Mouse (Mus musculus): ENCODE measurements at regions not wholly inside any gene's neighbourhood (a gene's known extent, or its start where the extent isn't known, plus 50 kb on each side); places are given as distances from the start of the nearest gene placed in this dataset.
"Not testable (repeated sequence)": the region's sequence is repeated elsewhere in the genome, so short reads cannot be mapped to it uniquely, and the experiment has no call there.

DNA sequence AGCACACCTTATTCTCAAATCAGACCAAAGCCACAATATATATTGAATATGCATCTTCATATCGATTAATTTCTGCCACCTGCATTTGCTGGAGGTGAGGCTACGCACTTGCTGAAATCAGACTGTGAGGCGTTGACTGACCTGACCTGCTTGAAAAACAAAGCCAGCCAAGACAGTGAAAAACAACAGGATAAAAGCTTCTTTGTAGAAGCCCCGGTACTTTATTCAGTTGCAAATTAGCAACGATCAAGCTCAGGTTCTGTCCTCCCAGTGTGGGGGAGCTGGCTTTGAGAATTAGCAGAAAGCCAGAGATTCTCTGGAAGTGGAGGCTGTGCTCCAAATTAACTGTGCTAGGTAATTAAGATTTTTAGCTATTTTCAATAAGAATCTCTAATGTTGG is 100.6 kb downstream of the Vmn2r79 start:
- no peak for DNase-seq (ENCODE audit: low spot score in 2 of 2)

DNA sequence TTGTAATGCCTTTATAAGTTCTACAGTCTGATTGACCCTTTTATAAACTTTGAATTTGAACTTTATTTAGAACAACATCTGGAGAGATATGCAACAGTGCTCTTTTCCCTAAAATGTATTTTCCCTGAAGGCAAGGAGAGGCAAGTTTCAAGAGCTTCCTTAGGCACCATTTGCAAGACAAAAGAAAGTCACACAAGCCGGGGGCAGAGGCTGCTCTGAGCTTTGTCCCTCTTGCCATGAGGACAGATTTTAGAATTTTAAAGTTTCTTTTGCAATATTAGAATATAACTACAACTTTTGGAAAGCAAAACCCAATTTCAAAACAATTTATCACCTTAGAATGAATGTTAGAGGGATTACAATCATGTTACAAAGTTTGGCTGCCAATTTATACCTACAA is 103.7 kb downstream of the Vmn2r79 start:
- DNase-seq (ENCODE audit: low spot score in 2 of 2): not testable (repeated sequence)

DNA sequence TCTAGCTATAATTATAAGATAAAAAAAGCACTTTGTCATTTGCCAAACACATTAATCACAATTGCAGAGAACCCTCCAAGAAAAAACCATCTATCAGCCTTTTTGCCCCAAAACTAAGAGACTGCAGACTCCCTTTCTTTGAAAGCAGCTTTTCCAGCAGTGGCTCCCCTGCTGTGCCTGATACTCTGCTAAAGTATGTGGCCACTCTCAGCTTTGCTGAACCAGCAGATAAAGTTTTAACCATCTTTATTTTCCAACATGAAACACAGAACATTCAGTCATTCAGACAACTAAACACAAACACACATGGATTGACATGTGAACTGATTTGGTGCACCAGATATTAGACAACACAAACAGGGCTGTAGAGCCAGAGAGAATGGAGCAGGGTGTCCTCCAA is 104.5 kb downstream of the Vmn2r79 start:
- DNase-seq (ENCODE audit: low spot score in 2 of 2): not testable (repeated sequence)

DNA sequence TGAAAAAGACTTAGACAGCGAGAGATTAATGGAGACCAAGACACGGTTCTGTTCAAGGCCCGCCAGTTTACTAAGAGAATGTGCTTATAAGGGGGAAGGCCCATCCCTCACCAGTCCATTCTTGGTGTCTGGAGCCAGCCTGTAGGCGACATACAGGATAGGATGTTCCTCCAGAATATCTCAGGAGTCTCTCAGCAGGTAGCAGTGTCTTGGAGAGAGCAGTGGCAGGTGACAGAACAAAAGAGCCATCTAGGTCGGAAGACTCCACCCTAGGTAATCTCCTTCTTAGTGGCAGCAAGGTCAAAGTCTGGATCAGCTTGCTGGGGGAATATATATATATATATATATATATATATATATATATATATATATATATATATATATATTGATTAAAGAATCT is 105.4 kb downstream of the Vmn2r79 start:
- not testable (repeated sequence) for DNase-seq (ENCODE audit: low spot score in 2 of 2)

DNA sequence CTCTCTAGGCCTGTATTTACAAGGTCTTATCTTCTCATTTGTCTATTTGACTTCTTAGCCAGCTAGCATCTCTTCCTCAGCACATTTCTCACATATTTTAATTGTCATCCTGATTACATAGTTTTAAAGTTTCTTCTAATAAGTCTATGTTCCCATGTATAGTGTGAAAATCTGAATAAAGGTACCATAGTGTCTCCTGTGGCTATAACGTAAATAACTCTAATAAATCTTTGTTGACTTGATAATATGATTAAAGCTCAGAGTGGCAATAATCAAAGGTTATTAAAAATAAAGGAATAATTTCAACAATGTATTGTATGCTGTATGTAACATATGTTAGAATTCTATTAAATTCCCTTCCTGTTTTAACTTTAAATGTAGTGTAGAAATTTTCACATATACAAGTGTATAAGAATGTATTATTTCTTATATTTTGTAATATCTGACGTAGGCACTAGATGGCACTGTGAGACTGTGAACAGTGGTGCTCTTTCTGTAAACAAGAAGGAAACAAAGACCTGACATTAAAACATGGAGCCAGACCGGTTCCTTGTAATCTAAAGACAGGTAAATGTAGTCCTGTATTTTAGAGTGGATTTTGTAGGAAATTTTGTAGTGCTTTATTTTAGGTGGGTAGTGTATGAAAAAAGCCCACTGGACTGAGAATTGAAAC is 114.5 kb downstream of the Vmn2r79 start:
- no peak for DNase-seq (ENCODE audit: low spot score in 2 of 2)

DNA sequence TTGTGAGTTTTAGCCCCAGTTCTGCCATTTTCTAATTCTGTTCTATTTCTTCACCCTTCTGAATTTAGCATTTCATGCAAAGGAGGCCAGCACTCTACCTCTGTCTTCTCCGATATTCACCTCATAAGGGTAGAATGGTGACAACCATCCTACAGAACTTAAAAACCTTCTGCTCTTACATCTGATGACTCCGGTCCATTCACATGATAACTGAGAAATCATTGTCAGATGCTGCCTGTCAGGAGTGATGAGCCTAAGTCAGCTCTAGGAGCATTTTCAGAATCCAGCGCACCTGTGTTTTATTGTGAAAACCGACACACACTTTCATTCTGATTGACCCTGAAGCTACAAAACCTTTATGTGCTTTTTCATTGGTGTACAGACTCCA is 115.1 kb downstream of the Vmn2r79 start:
- DNase-seq (ENCODE audit: low spot score in 2 of 2): no peak

DNA sequence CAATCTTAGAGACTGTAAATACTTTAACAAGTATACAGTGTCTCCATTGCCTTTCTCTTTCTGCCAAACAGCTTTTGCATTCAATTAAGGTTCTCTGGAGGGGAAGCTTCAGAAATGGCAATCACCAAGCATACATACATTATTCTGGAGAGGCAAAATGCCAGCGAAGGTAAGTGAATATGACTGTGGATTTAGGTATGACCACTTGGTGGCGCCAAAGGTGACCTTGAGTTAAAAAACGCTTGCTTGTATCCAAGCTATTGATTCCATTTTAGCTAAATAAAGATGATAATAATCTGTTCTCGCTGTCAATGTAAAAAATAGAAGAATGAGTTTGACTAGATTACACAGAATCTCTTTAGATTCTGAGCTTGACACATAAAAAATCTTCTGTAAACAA is 117.7 kb downstream of the Vmn2r79 start:
- peak; percentile 6 to 30 for DNase-seq (ENCODE audit: low spot score in 2 of 2)

DNA sequence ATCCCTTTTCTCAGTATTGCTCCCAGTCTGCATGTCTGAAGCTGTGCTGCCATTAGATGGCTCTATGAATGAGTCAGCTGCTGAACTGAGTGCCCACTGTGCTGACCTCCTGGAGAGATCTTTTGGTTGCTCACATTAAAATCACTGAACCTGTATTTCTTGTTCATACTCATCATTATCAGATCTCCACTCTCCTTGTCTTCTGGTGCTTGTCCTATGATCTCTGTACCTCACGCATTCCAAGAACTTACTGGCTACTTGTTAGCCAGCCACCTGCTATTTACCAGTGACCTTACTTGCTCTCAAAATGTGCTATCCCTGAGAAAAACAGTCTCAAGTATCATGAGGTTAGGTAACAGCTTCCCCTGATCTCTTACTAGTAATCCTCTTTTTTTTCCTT is 123.4 kb upstream of the Nox4 start:
- DNase-seq (ENCODE audit: low spot score in 2 of 2): no peak

DNA sequence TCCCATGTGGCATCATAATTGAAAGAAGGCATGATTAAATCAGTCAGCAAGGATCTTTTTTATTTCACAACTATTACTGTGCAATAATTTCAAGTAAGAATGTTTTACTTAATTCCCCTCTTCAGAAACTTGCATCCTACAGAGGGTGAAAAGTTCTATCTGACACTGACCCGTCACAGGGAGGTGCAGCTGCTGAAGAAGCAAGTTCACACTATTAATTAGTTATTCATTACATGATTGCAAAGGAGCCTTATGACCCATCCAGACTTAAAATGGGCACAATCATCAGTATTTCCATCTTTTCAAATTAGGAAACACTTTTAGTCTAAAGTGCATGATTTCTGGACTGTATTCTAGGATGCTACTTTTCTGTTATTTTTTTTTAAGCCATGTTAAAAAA is 100.0 kb upstream of the Nox4 start:
- no peak for DNase-seq (ENCODE audit: low spot score in 2 of 2)

DNA sequence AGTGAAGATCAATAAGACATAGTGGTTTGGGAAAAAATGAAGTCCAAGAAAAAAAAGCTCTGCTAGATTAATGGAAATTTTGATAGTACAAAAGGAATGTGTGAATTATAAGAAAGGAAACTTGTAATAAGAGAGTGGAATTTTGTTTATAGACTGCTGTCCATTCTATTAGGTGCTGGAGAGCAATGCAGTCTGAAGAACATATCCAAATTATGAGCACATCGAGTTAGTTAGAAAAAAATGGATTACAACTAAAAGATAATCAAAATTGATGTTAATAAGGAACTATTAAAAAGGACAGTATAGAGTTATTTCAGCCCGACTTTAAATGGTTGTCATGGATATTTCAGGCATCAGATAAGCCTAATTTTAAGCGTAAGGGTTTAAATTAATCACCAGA is 98.2 kb upstream of the Nox4 start:
- no peak for DNase-seq (ENCODE audit: low spot score in 2 of 2)

DNA sequence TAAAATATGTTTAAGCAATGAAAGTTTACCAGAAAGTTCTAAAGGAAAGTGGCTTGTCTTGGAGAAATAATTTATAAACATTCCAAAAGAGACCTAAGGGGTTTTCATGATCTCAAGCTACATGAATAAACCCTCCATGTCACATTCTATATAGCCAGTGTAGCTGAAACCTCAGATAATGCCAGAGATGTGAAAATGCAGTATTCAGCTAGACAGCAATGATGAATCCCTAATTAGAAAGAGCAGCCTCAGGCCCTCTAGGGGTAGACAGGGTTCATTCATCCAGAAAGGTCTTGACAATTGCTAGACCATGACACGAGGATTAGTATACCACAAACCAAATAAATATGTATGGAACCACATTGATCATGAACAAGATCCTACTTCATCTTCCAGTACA is 97.2 kb upstream of the Nox4 start:
- no peak for DNase-seq (ENCODE audit: low spot score in 2 of 2)

DNA sequence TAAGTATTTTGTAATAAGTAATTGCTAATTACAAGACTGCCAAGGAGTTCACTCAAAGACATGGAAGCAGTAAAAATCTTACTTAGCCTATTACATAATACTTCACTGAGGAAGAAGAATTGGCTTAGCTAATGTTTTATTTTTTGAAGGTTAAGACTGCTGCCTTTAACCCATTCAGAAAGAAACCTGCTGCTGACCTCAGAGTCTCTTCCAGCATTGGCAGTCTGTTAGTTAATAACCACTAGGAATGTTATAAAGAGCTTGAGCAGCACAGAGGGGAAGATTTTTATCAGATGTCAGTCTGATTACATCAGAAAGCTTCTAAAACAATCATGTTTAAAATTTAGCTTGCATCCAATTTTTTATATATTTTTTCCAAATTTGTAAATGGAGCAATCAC is 94.9 kb upstream of the Nox4 start:
- no peak for DNase-seq (ENCODE audit: low spot score in 2 of 2)

DNA sequence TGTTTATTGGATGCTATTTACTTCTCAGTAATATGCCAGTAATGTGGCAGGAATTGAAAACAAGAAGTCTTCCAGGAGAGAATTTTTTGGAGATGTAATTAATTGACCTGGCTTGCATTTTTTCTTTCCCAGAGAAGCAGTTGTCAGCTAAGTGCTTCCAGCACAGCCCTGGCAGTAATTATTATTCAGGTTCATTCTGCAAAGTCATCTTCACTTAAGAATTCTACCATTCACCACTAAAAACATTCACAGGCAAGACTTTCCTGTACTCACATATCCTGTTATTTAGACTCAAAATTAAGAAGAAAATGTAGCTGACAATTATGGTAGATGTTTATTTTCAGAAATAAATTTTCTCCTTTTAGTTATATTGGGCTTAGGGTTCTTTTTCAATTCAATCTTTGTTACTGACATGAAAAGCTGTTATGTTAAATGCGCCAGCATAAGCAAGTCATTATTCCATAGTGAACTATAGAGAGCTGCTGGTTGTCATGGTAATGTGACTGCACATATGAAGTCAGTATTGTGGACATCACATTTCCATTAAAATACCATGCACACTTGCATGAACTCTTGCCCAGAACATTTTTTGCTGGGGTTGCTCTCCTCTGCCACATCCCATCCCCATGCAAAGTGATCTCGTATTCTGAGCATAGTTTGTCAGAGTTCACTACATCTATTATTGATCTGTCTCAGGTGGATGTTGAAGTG is 59.3 kb upstream of the Nox4 start:
- no peak for DNase-seq (ENCODE audit: low spot score in 2 of 2)

DNA sequence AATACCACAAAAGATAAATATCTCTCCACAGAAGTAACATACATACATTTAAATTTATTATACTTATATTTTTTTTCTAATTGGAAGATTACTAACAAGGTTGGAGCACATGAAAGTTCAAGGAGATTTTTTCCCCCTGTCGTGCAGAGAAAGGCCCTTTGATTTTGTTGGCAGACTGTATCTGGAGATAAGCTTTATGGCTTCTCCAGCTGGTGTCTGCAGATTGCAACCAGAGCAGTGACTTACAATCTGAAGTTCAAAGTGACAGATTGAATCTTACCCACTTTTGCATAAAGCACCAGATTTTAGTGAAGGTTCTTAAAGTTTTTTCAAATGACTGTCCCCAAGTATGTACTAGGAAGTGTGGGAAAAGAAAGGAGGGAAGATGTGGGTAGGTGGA is 50.2 kb upstream of the Nox4 start:
- no peak for DNase-seq (ENCODE audit: low spot score in 2 of 2)

All from right cerebral cortex, postnatal 36 days (tissue).